Mouse (Mus musculus) CH12.LX (cell line): ENCODE data around the gene Myo1g.

Experiments used
- BHLHE40 ChIP-seq: IDR thresholded peaks from 2 replicates; pipeline ENCODE4 v1.6.1; 2011; ENCODE audit warnings: mild to moderate bottlenecking, low read depth, low read length, improper control_type of control experiment
- CTCF ChIP-seq, 2 experiments: IDR thresholded peaks in 1 of 2; conservative IDR thresholded peaks in 1 of 2; 2 replicates each; pipeline ENCODE4 v1.5.1; 2011 to 2012; ENCODE audit warnings: low read depth in 2 of 2, low read length in 2 of 2, improper control_type of control experiment in 1 of 2, inconsistent platforms in 1 of 2, mild to moderate bottlenecking in 1 of 2, moderate library complexity in 1 of 2
- GABPA ChIP-seq: IDR thresholded peaks from 2 replicates; pipeline ENCODE4 v1.6.1; 2012; ENCODE audit warnings: low read depth, low read length, improper control_type of control experiment, inconsistent platforms; ENCODE audit not compliant: insufficient replicate concordance
- JUND ChIP-seq: conservative IDR thresholded peaks from 2 replicates; pipeline ENCODE4 v1.6.1; 2011; ENCODE audit warnings: low read depth, low read length, improper control_type of control experiment
- KAT2A ChIP-seq: IDR thresholded peaks from 2 replicates; pipeline ENCODE4 v1.6.1; 2012; ENCODE audit warnings: low read length, improper control_type of control experiment, inconsistent platforms; ENCODE audit not compliant: insufficient replicate concordance
- POLR2A ChIP-seq: IDR thresholded peaks from 2 replicates; pipeline ENCODE4 v1.6.1; 2011; ENCODE audit warnings: low read depth, mild to moderate bottlenecking, improper control_type of control experiment, low read length
- RAD21 ChIP-seq: IDR thresholded peaks from 2 replicates; pipeline ENCODE4 v1.6.1; 2011; ENCODE audit warnings: low read depth, mild to moderate bottlenecking, low read length, improper control_type of control experiment, moderate library complexity
- ZMIZ1 ChIP-seq: IDR thresholded peaks from 2 replicates; pipeline ENCODE4 v1.6.1; 2012; ENCODE audit warnings: low read depth, mild to moderate bottlenecking, inconsistent platforms, low read length, improper control_type of control experiment
- ZNF384 ChIP-seq: IDR thresholded peaks from 2 replicates; pipeline ENCODE4 v1.6.1; 2012; ENCODE audit warnings: low read depth, low read length, improper control_type of control experiment, inconsistent platforms

DNA sequence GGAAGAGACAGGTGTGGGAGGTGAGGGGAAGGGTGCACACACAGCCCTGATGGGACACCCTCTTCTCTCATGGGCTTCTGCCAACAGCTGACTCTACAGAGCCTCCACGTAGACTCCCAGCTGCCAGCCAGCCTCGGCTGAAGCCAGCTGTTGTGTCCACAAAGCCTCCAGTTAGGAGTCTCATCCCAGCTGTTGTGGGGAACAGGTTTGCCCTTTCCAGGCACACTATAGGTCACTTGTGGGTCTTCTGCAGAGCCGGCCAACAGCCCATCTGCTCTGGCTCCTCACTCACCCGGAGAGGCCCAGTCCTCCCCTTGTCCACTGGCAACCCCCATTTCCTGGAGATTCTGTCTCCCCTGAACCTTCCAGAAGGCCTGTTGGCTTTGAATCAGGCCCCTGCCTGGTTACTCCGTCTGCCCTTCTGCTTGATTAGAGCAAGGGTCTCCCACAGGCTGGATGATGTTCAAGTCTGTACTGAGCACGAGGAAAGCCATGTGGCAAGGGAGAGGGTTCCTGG is 39.0 kb downstream of the Myo1g start:
- no peak for TF ChIP-seq CTCF (conservative IDR thresholded peaks at IDR 0.05 in 1 of 2, IDR thresholded peaks at IDR 0.05 in 1 of 2; ENCODE audit: low read depth in 2 of 2, low read length in 2 of 2)
- no peak for TF ChIP-seq KAT2A
- no peak for TF ChIP-seq ZMIZ1
- no peak for TF ChIP-seq BHLHE40
- no peak for TF ChIP-seq RAD21
- TF ChIP-seq ZNF384 = no peak
- TF ChIP-seq GABPA = no peak
- no peak for TF ChIP-seq POLR2A
- no peak for TF ChIP-seq JUND
